Mouse (Mus musculus): ENCODE measurements around the gene Podxl. TPM values are rescaled to one million over a fixed set of nuclear protein-coding genes. Genes with fewer than 3 reads are reported as not detected.
A peak's percentile ranks its signal among the peaks of the same experiment; 100 is the strongest.

The Podxl gene
- polyA plus RNA-seq, 1 experiment from 2014 or later, result 17.5 TPM

DNA sequence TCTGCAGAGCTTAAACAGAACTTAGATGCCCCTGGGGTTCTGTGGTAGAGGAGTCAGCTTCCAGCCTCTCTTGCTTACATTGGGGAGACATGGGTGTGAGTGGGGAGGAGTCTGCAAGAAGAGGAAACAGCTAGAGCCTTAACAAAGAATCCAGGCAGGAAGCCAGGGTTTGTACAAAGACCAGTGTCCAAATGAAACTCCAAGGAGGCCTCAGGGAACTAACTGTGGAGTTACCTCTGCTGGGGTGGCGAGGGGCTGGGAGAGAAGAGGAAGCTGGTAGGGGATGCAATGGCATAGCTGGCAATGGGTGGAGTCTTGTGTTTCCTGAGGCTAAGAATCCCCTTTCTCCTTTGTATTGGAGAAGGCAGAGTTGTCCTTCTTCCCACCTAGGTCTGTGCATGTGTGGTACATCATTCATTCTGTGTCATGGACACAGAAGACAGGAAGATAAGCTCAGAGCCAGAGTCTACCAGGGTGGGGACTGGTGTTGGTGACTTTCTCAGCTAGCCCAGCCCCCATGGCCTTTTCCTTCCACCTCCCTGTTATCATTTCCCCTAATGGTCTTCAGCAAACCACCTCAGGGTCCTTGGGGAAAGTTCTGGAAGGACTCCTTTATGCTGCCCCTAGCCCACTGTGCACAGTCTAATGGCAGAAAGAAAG, 28.9 kb upstream of the Podxl start:
- H3K27ac ChIP-seq, result peak overlapping the region; percentile 70
- no peak overlapping the region for H3K9ac ChIP-seq
- no peak overlapping the region for H3K4me2 ChIP-seq
- H3K27me3 ChIP-seq, result no peaks in the 10 kb centered on the region
- WGBS, result 53% methylated on average over 1 of the region's 1 CpGs
- no peaks in the 10 kb centered on the region for H3K9me3 ChIP-seq (replicated peaks)
- H3K4me3 ChIP-seq, result no peak overlapping the region
- peaks cover 25% of the 10 kb centered on the region for H3K4me1 ChIP-seq (replicated peaks)
- 0 out of 2 replicates have a peak, but pooled peaks have one; percentile 24 for ATAC-seq (replicated peaks; ENCODE audit: insufficient number of reproducible peaks, insufficient read depth, low FRiP score, low read depth)
- H3K36me3 ChIP-seq, result no peaks in the 10 kb centered on the region

DNA sequence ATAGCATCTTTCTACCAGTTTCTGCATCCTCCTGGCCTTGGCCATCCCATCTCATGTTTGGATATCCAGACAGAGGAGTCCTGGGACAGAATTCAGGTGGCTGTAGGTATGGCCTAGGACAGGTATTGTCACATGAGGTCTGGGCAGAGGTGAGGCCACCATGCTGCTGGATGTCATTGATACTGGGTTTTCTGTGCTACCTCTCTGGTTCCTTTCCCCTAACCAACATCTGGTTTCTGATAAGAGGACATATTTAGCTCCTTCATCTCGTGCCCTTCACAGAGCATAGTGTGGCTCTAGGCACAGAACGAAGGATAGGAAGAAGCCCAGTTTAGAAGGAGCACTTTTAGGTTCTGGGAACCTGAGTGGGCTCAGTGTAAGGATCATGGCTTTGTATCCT, 28.3 kb upstream of the Podxl start:
- no peaks in the 10 kb centered on the region for H3K9me3 ChIP-seq (replicated peaks)
- 29% methylated on average over 2 of the region's 2 CpGs for WGBS
- H3K27ac ChIP-seq, result 0 out of 2 replicates have a peak overlapping the region, but pooled peaks have one; percentile 70
- 0 out of 2 replicates have a peak, but pooled peaks have one; percentile 3 for ATAC-seq (replicated peaks; ENCODE audit: insufficient number of reproducible peaks, insufficient read depth, low FRiP score, low read depth)
- no peak overlapping the region for H3K9ac ChIP-seq
- H3K36me3 ChIP-seq, result no peaks in the 10 kb centered on the region
- H3K4me2 ChIP-seq, result no peak overlapping the region
- peaks cover 26% of the 10 kb centered on the region for H3K4me1 ChIP-seq (replicated peaks)
- H3K27me3 ChIP-seq, result no peaks in the 10 kb centered on the region
- H3K4me3 ChIP-seq, result no peak overlapping the region

- ATAC-seq (replicated peaks; ENCODE audit: insufficient number of reproducible peaks, insufficient read depth, low FRiP score, low read depth), result no peak
- 87% methylated on average over 3 of the region's 3 CpGs for WGBS
- Histone ChIP-seq H3K27ac (no peak overlapping the region), H3K4me3 (no peak overlapping the region), H3K27me3 (no peaks in the 10 kb centered on the region), H3K9ac (no peak overlapping the region), H3K4me2 (no peak overlapping the region), H3K36me3 (no peaks in the 10 kb centered on the region), H3K4me1 (replicated peaks) (peaks cover 21% of the 10 kb centered on the region), H3K9me3 (replicated peaks) (no peaks in the 10 kb centered on the region)
These were observed 27.9 kb upstream of the Podxl start for GRCm38 (mm10) chr6:31591676-31592075.

GRCm38 (mm10) chr6:31590754-31591153, 27.0 kb upstream of the Podxl start:
- ATAC-seq (replicated peaks; ENCODE audit: insufficient number of reproducible peaks, insufficient read depth, low FRiP score, low read depth), result no peak
- Histone ChIP-seq H3K4me1 (replicated peaks) (peaks cover 17% of the 10 kb centered on the region), H3K9me3 (replicated peaks) (no peaks in the 10 kb centered on the region), H3K27me3 (no peaks in the 10 kb centered on the region), H3K36me3 (no peaks in the 10 kb centered on the region), H3K27ac (no peak overlapping the region), H3K4me3 (no peak overlapping the region), H3K9ac (no peak overlapping the region), H3K4me2 (no peak overlapping the region)
- 71% methylated on average over 2 of the region's 2 CpGs for WGBS

GRCm38 (mm10) chr6:31589268-31589667, 25.5 kb upstream of the Podxl start:
- no peak for ATAC-seq (replicated peaks; ENCODE audit: insufficient number of reproducible peaks, insufficient read depth, low FRiP score, low read depth)
- WGBS, result 33% methylated on average over 3 of the region's 3 CpGs
- Histone ChIP-seq H3K4me2 (no peak overlapping the region), H3K27me3 (no peaks in the 10 kb centered on the region), H3K4me3 (no peak overlapping the region), H3K9me3 (replicated peaks) (no peaks in the 10 kb centered on the region), H3K27ac (no peak overlapping the region), H3K9ac (no peak overlapping the region), H3K4me1 (replicated peaks) (peaks cover 25% of the 10 kb centered on the region), H3K36me3 (no peaks in the 10 kb centered on the region)

- no peaks in the 10 kb centered on the region for H3K27me3 ChIP-seq
- no peak overlapping the region for H3K4me3 ChIP-seq
- 39% methylated on average over 4 of the region's 4 CpGs for WGBS
- no peaks in the 10 kb centered on the region for H3K9me3 ChIP-seq (replicated peaks)
- no peak overlapping the region for H3K4me2 ChIP-seq
- no peaks in the 10 kb centered on the region for H3K36me3 ChIP-seq
- no peak for ATAC-seq (replicated peaks; ENCODE audit: insufficient number of reproducible peaks, insufficient read depth, low FRiP score, low read depth)
- no peak overlapping the region for H3K9ac ChIP-seq
- no peak overlapping the region for H3K27ac ChIP-seq
- peaks cover 19% of the 10 kb centered on the region for H3K4me1 ChIP-seq (replicated peaks)
These were observed 23.9 kb upstream of the Podxl start for GRCm38 (mm10) chr6:31587655-31588054.

- Histone ChIP-seq H3K27me3 (no peaks in the 10 kb centered on the region), H3K4me2 (no peak overlapping the region), H3K4me1 (replicated peaks) (peaks cover 14% of the 10 kb centered on the region), H3K9ac (no peak overlapping the region), H3K4me3 (no peak overlapping the region), H3K9me3 (replicated peaks) (no peaks in the 10 kb centered on the region), H3K27ac (no peak overlapping the region), H3K36me3 (no peaks in the 10 kb centered on the region)
- WGBS, result 73% methylated on average over 2 of the region's 2 CpGs
- ATAC-seq (replicated peaks; ENCODE audit: insufficient number of reproducible peaks, insufficient read depth, low FRiP score, low read depth), result no peak
These were observed 22.3 kb upstream of the Podxl start for GRCm38 (mm10) chr6:31586127-31586526.

GRCm38 (mm10) chr6:31576151-31576550, 12.4 kb upstream of the Podxl start:
- Histone ChIP-seq H3K27ac (no peak overlapping the region), H3K4me1 (replicated peaks) (no peaks in the 10 kb centered on the region), H3K4me3 (no peak overlapping the region), H3K4me2 (no peak overlapping the region), H3K9ac (no peak overlapping the region), H3K27me3 (no peaks in the 10 kb centered on the region), H3K9me3 (replicated peaks) (no peaks in the 10 kb centered on the region), H3K36me3 (no peaks in the 10 kb centered on the region)
- no peak for ATAC-seq (replicated peaks; ENCODE audit: insufficient number of reproducible peaks, insufficient read depth, low FRiP score, low read depth)
- 89% methylated on average over 9 of the region's 9 CpGs for WGBS

- Histone ChIP-seq H3K9me3 (replicated peaks) (no peaks in the 10 kb centered on the region), H3K4me2 (no peak overlapping the region), H3K4me1 (replicated peaks) (no peaks in the 10 kb centered on the region), H3K36me3 (no peaks in the 10 kb centered on the region), H3K27me3 (no peaks in the 10 kb centered on the region), H3K4me3 (no peak overlapping the region), H3K27ac (no peak overlapping the region), H3K9ac (no peak overlapping the region)
- WGBS, result 43% methylated on average over 4 of the region's 4 CpGs
- ATAC-seq (replicated peaks; ENCODE audit: insufficient number of reproducible peaks, insufficient read depth, low FRiP score, low read depth), result no peak
These were observed 11.3 kb upstream of the Podxl start for GRCm38 (mm10) chr6:31575063-31575462.

DNA sequence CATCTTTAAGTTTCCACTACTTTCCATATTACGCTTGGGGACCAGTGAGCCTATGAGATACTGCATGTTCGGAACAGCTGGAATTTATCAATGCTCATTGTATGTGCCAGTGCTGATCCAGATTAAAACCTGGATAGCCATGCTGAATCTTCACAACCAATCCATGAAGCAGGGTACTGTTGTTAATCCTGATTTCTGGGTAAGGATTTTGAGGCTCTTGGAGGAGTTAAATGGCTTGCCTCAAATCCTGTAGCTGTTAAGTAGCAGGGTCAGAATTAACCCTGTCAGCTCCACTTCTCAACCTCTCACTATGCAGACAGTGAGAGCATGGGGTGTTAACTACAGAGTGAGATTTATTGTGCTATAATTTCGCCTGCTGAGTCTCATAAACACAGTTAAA, 7.7 kb upstream of the Podxl start:
- H3K9ac ChIP-seq, result no peak overlapping the region
- H3K4me1 ChIP-seq (replicated peaks), result 0 out of 2 replicates have a peak, but pooled peaks cover 2% of the 10 kb centered on the region
- H3K4me3 ChIP-seq, result no peak overlapping the region
- H3K9me3 ChIP-seq (replicated peaks), result no peaks in the 10 kb centered on the region
- H3K36me3 ChIP-seq, result no peaks in the 10 kb centered on the region
- 67% methylated on average over 3 of the region's 3 CpGs for WGBS
- no peak overlapping the region for H3K4me2 ChIP-seq
- peaks cover 3% of the 10 kb centered on the region; the same call in 1 of the 2 replicates for H3K27me3 ChIP-seq
- no peak for ATAC-seq (replicated peaks; ENCODE audit: insufficient number of reproducible peaks, insufficient read depth, low FRiP score, low read depth)
- no peak overlapping the region for H3K27ac ChIP-seq

DNA sequence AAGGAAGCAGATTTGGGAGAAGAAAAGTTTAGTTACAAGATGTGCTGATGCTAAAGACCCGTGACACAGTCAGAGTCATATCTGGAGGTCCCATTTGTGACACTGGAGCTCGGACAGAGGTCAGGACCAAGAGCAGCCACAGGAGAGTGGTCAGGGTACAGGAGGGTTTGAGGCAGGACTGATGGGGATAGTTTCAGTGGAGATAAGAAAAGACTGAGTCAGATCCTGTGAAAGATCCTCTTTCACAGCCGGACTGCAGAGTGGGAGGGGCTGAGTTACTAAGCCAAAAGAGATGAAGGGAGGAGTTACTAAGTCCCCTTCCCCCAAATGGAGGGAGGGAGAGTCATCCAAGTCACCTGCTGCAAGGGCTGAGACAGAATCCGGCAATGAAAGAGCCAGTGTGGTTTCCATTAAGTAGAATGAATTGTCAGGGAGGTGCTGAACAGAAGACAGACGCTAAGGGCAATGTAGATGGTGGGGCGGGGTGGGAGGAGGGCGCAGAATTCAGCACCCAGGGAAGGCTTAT, 4.4 kb upstream of the Podxl start:
- Histone ChIP-seq H3K4me2 (no peak overlapping the region), H3K4me3 (no peak overlapping the region), H3K9me3 (replicated peaks) (no peaks in the 10 kb centered on the region), H3K27me3 (peaks cover 9% of the 10 kb centered on the region), H3K27ac (no peak overlapping the region), H3K36me3 (no peaks in the 10 kb centered on the region), H3K4me1 (replicated peaks) (peaks cover 17% of the 10 kb centered on the region), H3K9ac (no peak overlapping the region)
- WGBS, result 47% methylated on average over 7 of the region's 7 CpGs
- ATAC-seq (replicated peaks; ENCODE audit: insufficient number of reproducible peaks, insufficient read depth, low FRiP score, low read depth), result no peak

DNA sequence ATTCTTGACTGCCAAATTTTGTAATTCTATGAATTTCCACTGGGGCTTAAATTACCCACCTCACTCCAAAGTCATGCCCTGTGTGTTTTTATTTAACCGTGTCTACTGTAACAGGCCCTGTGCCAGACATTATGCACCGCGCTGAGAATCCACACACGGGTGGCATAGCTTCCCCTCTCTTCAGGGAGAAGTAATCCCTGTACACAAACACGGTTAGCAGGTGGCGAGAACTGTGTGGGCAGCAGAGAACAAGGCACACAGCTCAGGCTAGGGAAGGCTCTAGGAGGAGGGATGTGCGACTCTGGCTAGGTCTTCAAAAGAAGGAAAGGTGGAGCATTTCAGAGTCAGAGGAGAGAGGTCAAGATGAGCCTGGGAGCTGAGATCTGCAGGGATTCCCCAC, 3.4 kb upstream of the Podxl start:
- Histone ChIP-seq H3K4me3 (no peak overlapping the region), H3K36me3 (no peaks in the 10 kb centered on the region), H3K27me3 (peaks cover 12% of the 10 kb centered on the region), H3K27ac (no peak overlapping the region), H3K9ac (no peak overlapping the region), H3K9me3 (replicated peaks) (no peaks in the 10 kb centered on the region), H3K4me1 (replicated peaks) (peaks cover 26% of the 10 kb centered on the region), H3K4me2 (no peak overlapping the region)
- WGBS, result 39% methylated on average over 7 of the region's 7 CpGs
- no peak for ATAC-seq (replicated peaks; ENCODE audit: insufficient number of reproducible peaks, insufficient read depth, low FRiP score, low read depth)

Measured in heart, embryonic 15.5 days (tissue).